Mouse (Mus musculus) lung, embryonic 15.5 days (tissue): ENCODE results near the gene Wdr90. TPM values are rescaled to one million over a fixed set of nuclear protein-coding genes. Genes with fewer than 3 reads are reported as not detected.
A peak's percentile ranks its signal among the peaks of the same experiment; 100 is the strongest.

ENCODE experiments used
- ATAC-seq: fragments of 200-750 bp; cut with Nextera tagmentation; 2 replicates; pipeline ENCODE4 v1.8.0; 2017; ENCODE audit warnings: moderate number of reproducible peaks, borderline replicate concordance; ENCODE audit not compliant: low FRiP score, low TSS enrichment; ENCODE audit errors: extremely low read depth
- H3K27ac ChIP-seq: fragments of 300-500 bp; sonication (generic); 2 replicates; pipeline ENCODE4 v1.5.1; 2015; ENCODE audit warnings: moderate library complexity, mild to moderate bottlenecking, inconsistent platforms
- H3K27me3 ChIP-seq: fragments of 300-500 bp; sonication (generic); 2 replicates; pipeline ENCODE4 v1.6.1; 2015; ENCODE audit warnings: inconsistent platforms
- H3K36me3 ChIP-seq: fragments of 300-500 bp; sonication (generic); 2 replicates; pipeline ENCODE4 v1.6.1; 2015; ENCODE audit warnings: inconsistent platforms
- H3K4me1 ChIP-seq: fragments of 300-500 bp; sonication (generic); 2 replicates; pipeline ENCODE4 v1.6.1; 2015; ENCODE audit warnings: inconsistent platforms
- H3K4me2 ChIP-seq: fragments of 300-500 bp; sonication (generic); 2 replicates; pipeline ENCODE4 v1.6.1; 2015; ENCODE audit warnings: inconsistent platforms, mild to moderate bottlenecking, moderate library complexity
- H3K4me3 ChIP-seq: fragments of 300-500 bp; sonication (generic); 2 replicates; pipeline ENCODE4 v1.5.1; 2015; ENCODE audit warnings: mild to moderate bottlenecking, inconsistent platforms
- H3K9ac ChIP-seq: fragments of 300-500 bp; sonication (generic); 2 replicates; pipeline ENCODE4 v1.6.1; 2015; ENCODE audit warnings: inconsistent platforms
- H3K9me3 ChIP-seq: fragments of 300-500 bp; sonication (generic); 2 replicates; pipeline ENCODE4 v1.6.1; 2016; ENCODE audit warnings: inconsistent platforms
- WGBS: fragments of 180-500 bp; shearing (Covaris S2); methylation state at CpG from one replicate; pipeline ENCODE4 v1.1.7; 2015; 5-methylcytosine and 5-hydroxymethylcytosine counted together
- polyA plus RNA-seq: library from polyadenylated mRNA; unstranded; fragments of >200 nt; fragmentation: Nextera tagmentation; extraction: Ambion mirVana; gene quantifications from 2 replicates; pipeline ENCODE4 v1.2.1, GENCODE M21; 2015

The Wdr90 gene
- polyA plus RNA-seq, 1 experiment from 2014 or later: 32.2 TPM

- peaks cover 40% of the 10 kb centered on the region for H3K36me3 ChIP-seq
- 90% methylated on average over 22 of the region's 22 CpGs for WGBS
- no peak within 1 kb of the TSS for H3K9ac ChIP-seq
- ATAC-seq: no peak
- no peak within 1 kb of the TSS for H3K4me2 ChIP-seq
- no peaks in the 10 kb centered on the region for H3K27me3 ChIP-seq
- no peak within 1 kb of the TSS for H3K27ac ChIP-seq
- peaks cover 27% of the 10 kb centered on the region for H3K4me1 ChIP-seq
- no peaks in the 10 kb centered on the region for H3K9me3 ChIP-seq
- H3K4me3 ChIP-seq: no peak within 1 kb of the TSS
Observed at GRCm38 (mm10) chr17:25841117-25841880, 20.0 kb downstream of the Wdr90 start, which contains the start of gene Gm20683. Gene Gm20683 (minus strand): TSS chr17:25841763.

DNA sequence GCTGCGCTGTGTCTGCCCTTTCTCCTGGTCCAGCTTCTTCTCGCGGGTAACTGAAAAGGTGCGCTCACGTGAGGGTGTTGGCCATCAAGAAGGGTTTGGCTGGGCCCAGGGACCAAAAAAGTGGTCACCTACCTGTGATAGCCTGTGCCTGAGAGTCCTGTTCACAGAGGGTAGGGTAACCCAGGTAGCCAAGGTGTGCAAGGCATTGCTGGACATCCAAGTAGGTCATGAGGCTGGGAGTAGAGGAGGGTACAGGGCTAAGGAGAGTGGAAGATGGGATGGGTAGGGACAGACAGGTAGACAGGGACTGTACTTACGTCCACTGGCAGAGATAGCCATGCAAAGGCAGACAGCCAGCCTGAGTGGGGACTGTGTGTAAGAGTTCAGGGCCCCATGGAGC lies 20.8 kb downstream of the Wdr90 start:
- Histone ChIP-seq H3K4me3 (no peak overlapping the region), H3K36me3 (peaks cover 40% of the 10 kb centered on the region), H3K27me3 (no peaks in the 10 kb centered on the region), H3K4me1 (peaks cover 34% of the 10 kb centered on the region), H3K4me2 (no peak overlapping the region), H3K9me3 (no peaks in the 10 kb centered on the region), H3K27ac (no peak overlapping the region), H3K9ac (no peak overlapping the region)
- whole genome bisulfite sequencing: 96% methylated on average over 6 of the region's 6 CpGs
- ATAC-seq: no peak

DNA sequence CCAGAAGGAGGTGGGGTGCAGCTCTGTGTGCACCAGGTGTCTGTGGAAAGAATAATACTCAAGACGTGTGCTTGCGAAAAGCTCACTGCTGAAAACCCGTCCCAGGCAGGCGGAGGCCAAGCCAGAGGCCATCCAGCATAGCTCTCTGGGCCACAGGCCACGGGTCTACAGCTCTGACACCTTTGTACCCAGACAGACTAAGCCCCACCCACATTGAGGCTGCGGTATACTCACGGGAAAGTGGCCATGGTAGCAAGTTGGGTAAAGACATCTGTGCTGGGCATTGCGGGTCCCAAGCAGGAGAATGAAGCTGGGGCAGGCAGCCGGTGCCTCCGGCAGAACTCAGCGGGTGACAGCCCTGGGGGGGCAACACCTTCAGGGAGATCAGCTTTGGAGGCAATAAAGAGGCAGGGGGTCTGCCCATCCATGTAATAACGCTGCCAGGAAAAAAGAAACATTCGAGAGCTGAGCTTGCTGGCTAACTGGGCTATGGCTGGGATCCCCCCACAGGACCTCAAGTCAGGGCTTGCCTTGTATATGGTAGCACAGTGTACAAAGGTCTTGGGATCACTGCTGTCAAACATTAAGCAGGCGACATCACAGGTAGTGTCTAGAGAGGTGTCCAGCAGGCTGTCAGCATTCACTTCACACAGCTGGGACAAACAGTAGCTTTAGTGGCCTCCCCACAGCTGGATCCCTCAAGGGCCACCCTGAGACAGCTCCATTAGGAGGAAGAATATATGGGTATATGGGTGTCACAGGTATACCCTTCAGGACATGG lies 21.7 kb downstream of the Wdr90 start:
- H3K36me3 ChIP-seq: peaks cover 40% of the 10 kb centered on the region

DNA sequence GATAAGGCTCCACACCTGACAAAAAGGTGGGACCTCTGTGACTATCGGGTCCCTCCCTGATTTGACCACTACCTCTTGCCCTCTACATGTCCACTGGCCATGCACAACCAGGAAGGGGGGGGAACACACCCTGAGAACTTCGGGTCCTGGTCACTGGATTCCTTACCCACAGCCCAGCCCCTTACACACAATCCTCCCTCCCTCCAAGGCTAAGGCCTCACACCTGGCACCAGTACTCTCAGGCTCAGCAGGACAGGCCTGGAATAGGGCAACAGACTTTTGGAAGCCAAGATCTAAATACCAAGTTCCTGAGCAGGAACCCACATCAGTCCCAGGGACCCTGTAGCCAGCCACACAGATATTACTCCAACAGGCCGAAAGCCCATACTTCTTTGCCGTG lies 22.4 kb downstream of the Wdr90 start:
- no peak overlapping the region for H3K9ac ChIP-seq
- WGBS: 77% methylated on average over 4 of the region's 4 CpGs
- H3K27me3 ChIP-seq: no peaks in the 10 kb centered on the region
- peaks cover 46% of the 10 kb centered on the region for H3K4me1 ChIP-seq
- no peak overlapping the region for H3K4me2 ChIP-seq
- no peak overlapping the region for H3K4me3 ChIP-seq
- H3K27ac ChIP-seq: no peak overlapping the region
- H3K9me3 ChIP-seq: no peaks in the 10 kb centered on the region
- no peak for ATAC-seq
- H3K36me3 ChIP-seq: peaks cover 40% of the 10 kb centered on the region

More for the DNA sequence above, 21.7 kb downstream of the Wdr90 start:
- no peaks in the 10 kb centered on the region for H3K27me3 ChIP-seq
- H3K4me3 ChIP-seq: no peak overlapping the region
- no peak for ATAC-seq
- no peak overlapping the region for H3K27ac ChIP-seq
- no peak overlapping the region for H3K9ac ChIP-seq
- WGBS: 81% methylated on average over 14 of the region's 14 CpGs
- H3K9me3 ChIP-seq: no peaks in the 10 kb centered on the region
- H3K4me2 ChIP-seq: no peak overlapping the region
- H3K4me1 ChIP-seq: peaks cover 40% of the 10 kb centered on the region

DNA sequence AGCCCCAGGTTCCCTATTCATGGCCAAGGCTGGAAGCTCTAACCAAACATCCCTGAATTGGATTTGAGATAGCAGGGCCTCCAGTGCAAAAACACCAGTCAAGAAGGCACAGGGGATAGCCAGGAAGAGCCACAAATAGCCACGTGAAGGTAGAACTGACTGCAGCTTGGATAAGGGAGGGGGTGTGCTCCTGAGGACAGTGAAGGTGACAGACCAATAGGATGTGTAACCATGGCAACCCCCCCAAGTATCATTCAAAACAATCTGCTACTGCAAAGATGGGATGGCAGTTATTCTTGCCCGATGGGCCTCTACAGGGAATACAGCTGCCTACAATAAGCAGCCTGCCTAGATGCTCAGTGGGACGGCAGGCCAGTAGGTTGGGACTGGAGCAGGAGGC lies 23.8 kb downstream of the Wdr90 start:
- Histone ChIP-seq H3K4me2 (peak overlapping the region; percentile 76), H3K36me3 (peaks cover 39% of the 10 kb centered on the region), H3K9ac (no peak overlapping the region), H3K4me1 (peaks cover 39% of the 10 kb centered on the region), H3K27me3 (no peaks in the 10 kb centered on the region), H3K27ac (no peak overlapping the region), H3K9me3 (no peaks in the 10 kb centered on the region), H3K4me3 (peak overlapping the region; percentile 31; the same call in 1 of the 2 replicates)
- no peak for ATAC-seq
- WGBS: 41% methylated on average over 3 of the region's 3 CpGs

DNA sequence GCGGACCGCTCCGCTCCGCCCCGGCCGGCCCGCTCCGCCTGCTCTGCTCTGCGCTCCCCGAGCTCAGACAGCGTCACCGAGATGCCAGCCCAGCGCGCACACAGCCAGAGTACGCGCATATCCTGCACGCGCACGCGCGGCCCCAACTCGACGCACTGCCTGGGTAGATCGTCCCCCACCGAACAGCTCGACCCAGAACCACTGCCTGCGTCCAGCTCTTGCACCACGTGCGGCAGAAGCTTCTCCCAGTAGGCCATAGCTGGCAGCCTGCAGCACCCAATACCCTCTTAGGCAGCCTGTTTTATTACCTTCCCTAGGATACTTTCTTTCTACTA lies 24.3 kb downstream of the Wdr90 start, which contains the start of gene Rhbdl1:
TSS of gene Rhbdl1 (minus strand) at position 220 of the 335 bp plus-strand sequence.
- H3K36me3 ChIP-seq: peaks cover 34% of the 10 kb centered on the region
- peaks cover 40% of the 10 kb centered on the region for H3K4me1 ChIP-seq
- no peaks in the 10 kb centered on the region for H3K9me3 ChIP-seq
- H3K27ac ChIP-seq: 0 out of 2 replicates have a peak within 1 kb of the TSS, but pooled peaks have one; percentile 21
- peak within 1 kb of the TSS; percentile 76 for H3K4me2 ChIP-seq
- peak within 1 kb of the TSS; percentile 49 for H3K9ac ChIP-seq
- under 1% methylated on average over 29 of the region's 29 CpGs for WGBS
- no peaks in the 10 kb centered on the region for H3K27me3 ChIP-seq
- ATAC-seq: no peak
- peak within 1 kb of the TSS; percentile 31 for H3K4me3 ChIP-seq

DNA sequence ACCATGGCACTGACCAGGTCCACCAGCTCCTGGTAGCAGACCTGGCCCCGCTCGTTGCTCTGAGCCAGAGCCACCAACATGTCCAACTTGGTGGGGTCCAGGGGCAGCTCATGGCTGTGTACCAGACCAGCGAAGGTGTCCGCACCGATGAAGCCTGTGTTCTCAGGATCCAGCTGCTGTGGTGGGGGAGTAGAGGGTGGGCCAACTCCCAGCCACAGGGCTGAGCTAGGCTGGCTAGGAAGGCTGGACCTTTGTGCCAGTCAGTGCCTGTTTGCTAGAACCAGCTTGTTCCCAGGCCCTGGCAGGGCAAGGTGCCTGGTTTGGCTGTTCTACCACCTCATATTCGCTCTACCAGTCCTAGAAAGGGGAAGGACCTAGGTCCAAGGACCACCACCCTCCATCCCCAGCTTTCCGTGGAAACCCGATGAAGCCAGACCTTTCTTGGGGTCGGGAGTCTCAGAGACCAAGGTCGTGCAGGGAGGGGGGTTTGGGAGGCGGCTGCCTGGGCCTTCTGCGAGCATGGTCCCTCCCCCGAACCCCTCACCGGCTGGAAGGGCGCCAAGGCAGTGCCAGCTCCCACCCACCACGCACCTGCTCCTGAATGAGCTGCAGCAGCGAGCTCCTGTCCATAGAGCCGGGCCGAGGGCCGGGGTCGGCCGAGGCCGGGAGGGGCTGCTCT lies 24.8 kb downstream of the Wdr90 start:
- no peak for ATAC-seq
- 0 out of 2 replicates have a peak overlapping the region, but pooled peaks have one; percentile 21 for H3K27ac ChIP-seq
- no peaks in the 10 kb centered on the region for H3K9me3 ChIP-seq
- peaks cover 45% of the 10 kb centered on the region for H3K4me1 ChIP-seq
- peak overlapping the region; percentile 76 for H3K4me2 ChIP-seq
- 25% methylated on average over 19 of the region's 23 CpGs for WGBS
- peaks cover 32% of the 10 kb centered on the region for H3K36me3 ChIP-seq
- H3K27me3 ChIP-seq: no peaks in the 10 kb centered on the region
- peak overlapping the region; percentile 49 for H3K9ac ChIP-seq
- H3K4me3 ChIP-seq: peak overlapping the region; percentile 31

DNA sequence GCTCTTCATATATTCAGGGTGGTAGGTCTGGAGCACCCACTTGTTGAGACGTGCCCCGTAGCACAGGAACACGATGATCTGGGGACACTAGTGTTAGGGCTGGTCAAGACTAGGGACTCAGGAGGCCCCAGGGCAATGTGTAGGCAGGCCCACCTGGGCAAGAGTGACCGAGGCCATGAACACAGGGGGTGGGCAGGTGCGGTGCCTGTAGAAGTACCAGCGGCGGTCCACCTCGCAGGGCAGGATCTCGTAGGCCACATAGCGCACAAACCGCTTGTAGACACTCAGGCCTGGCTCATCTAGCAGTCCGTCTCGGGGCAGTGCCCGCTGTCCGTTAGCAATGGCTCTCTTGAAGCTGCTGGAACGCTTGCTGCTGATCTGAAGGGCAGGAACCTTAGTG lies 25.5 kb downstream of the Wdr90 start:
- Histone ChIP-seq H3K4me2 (no peak overlapping the region; the same call in 1 of the 2 replicates), H3K36me3 (peaks cover 32% of the 10 kb centered on the region), H3K27me3 (no peaks in the 10 kb centered on the region), H3K4me1 (peaks cover 52% of the 10 kb centered on the region), H3K27ac (no peak overlapping the region), H3K9me3 (no peaks in the 10 kb centered on the region), H3K4me3 (no peak overlapping the region), H3K9ac (no peak overlapping the region)
- ATAC-seq: no peak
- WGBS: 89% methylated on average over 16 of the region's 16 CpGs

- 98% methylated on average over 7 of the region's 7 CpGs for WGBS
- Histone ChIP-seq H3K27me3 (no peaks in the 10 kb centered on the region), H3K4me1 (peaks cover 57% of the 10 kb centered on the region), H3K4me2 (peak overlapping the region; percentile 88; the same call in 1 of the 2 replicates), H3K9ac (no peak overlapping the region), H3K27ac (no peak overlapping the region), H3K4me3 (peak overlapping the region; percentile 82; the same call in 1 of the 2 replicates), H3K36me3 (peaks cover 32% of the 10 kb centered on the region), H3K9me3 (no peaks in the 10 kb centered on the region)
- no peak for ATAC-seq
Observed at GRCm38 (mm10) chr17:25835301-25835700, 26.0 kb downstream of the Wdr90 start.

DNA sequence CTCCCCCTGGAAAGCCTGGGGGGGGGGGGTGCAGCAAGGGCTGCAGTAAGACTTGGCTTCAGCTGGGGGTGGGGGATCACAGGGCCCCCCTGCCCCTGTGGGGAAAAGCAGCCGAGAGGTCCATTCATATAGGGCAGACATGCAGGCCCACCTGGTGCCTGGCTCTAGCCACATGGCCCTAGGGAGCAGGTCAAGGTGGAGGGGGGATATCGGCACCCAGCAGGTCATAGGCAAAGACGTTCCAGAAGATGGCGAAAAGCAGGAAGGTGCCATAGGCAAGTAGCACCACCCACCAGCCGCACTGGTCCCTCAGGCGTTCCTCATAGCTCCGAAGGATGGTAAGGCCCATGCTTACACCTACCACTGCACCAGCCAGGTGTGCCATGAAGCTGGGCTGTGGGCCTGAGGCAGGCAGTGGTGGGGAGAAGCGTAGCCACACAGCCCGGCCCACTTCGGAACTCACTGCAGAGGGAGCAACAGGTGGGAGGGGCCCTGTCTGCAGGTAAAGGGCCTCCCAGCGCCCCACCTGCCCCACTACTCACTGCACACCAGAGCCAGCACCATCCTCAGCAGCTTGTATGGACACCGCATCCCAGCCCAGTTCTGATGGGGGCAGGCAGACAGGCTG lies 26.6 kb downstream of the Wdr90 start:
- peak overlapping the region; percentile 73 for H3K9ac ChIP-seq
- no peaks in the 10 kb centered on the region for H3K27me3 ChIP-seq
- 81% methylated on average over 12 of the region's 12 CpGs for WGBS
- H3K36me3 ChIP-seq: peaks cover 31% of the 10 kb centered on the region
- 0 out of 2 replicates have a peak overlapping the region, but pooled peaks have one; percentile 98 for H3K27ac ChIP-seq
- no peak for ATAC-seq
- peak overlapping the region; percentile 88 for H3K4me2 ChIP-seq
- peak overlapping the region; percentile 82 for H3K4me3 ChIP-seq
- peaks cover 63% of the 10 kb centered on the region for H3K4me1 ChIP-seq
- H3K9me3 ChIP-seq: no peaks in the 10 kb centered on the region

DNA sequence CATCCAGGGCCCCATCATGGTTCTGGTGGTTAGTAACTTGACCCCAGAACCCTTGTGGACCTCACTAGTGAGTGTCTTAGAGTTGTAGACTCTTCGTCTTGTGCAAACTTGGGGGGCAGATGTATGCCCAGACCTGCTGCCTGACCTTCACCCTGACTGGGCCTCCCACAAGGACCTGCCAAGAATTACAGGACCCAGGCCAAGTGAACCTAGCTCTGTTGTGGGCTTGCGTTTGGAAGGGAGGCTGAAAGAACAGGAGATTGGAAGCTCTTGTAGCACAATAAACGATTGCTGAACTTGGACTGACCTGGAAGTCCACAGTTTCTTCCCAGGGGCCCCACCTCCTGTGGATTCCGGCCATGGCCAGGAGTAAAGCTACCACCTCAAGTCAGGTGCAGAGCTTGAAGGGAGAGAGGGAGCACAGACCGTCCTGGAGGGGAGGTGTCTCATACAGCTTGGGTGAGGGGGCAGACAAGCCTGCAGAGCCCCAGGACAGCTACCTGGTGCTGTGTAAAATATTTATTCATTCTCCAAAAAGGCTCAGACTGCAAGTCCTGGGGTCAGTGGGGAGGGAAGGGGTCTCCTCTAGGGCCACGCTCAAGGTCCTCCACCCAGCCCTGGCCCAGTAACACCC lies 27.2 kb downstream of the Wdr90 start:
- WGBS: 15% methylated on average over 6 of the region's 6 CpGs
- Histone ChIP-seq H3K9me3 (no peaks in the 10 kb centered on the region), H3K4me1 (peaks cover 68% of the 10 kb centered on the region), H3K36me3 (peaks cover 25% of the 10 kb centered on the region), H3K9ac (peak overlapping the region; percentile 73), H3K27ac (peak overlapping the region; percentile 98), H3K4me3 (peak overlapping the region; percentile 82), H3K4me2 (peak overlapping the region; percentile 88), H3K27me3 (no peaks in the 10 kb centered on the region)
- no peak for ATAC-seq
